Mouse (Mus musculus): ENCODE measurements around the gene Foxa1.
A peak's percentile ranks its signal among the peaks of the same experiment; 100 is the strongest.

Foxa1 gene

DNA sequence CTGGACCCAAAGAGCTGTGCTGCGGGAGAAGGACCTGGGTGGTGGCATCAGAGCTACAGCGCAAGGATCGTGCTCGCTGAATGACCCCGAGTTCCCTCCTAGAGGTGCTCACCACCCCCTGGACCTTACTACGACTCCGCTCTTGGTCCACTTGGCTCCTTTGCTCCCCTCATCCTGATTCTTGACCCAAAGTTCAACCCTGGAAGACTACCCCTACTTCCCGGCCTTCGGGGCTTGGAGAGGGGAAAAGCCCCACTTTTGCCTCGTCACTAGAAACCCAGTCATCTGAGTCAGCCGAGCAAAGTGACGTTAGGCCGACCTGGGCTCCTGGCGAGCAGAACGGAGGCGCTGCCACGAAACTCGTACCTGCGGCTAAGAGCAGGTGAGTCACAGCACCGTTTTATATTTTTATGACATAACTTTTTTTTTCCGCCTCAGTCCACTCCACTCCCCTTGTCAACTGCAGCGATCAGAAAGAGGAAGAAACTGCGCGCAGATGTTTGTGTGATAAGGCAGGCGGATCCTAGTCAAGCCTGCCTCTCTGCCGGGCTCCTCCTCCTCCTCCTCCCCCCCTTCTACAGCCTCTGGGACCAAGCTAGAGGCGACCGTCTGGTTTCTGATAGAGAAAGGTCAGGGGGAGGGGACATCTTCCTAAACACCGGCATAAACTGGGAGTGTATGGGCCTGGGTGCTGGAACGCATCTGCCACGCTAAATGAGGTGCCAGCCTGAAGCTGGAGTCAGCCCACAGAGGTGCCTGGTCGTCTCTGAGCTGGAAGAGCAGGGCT lies at the start of gene Foxa1:
Gene Foxa1, minus strand, starts transcription at position 502 of the 787 bp plus-strand sequence.
- DNase-seq (ENCODE audit: low spot score) = no peak

DNA sequence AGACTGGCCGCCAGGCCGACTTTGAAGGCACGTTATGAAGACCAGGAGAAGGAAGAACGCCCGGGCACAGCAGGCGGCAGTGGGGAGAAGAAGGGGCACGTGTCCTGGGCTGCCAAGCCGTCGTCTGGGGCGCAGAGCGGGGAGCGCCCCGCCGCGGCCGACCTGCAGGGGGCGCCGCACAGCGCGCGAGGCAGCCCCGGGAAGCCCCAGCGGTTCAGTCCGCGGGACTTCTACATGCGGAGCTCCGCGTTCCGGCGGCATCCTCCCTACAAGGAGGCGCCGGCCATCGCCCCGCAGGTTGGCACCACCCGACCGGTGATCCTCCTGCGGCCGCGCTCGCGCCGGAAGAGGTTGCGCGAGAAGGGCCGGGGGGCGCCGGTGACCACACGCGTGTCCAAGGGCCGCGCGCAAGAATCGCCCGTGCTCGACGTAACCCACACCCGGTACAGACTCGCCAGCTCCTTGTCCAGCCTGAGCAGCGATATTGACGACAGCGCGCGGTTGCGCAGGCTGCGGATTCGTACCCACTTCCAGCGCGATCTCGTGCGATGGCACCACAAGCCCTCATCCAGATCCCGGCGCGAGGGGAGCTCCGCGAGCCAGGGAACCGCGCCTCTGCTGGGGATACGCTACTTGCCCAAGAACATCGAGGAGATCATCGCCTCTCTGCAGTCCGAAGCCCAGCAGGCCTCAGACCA lies 29.4 kb upstream of the Foxa1 start:
- peak; percentile 62 for DNase-seq (ENCODE audit: low spot score)

DNA sequence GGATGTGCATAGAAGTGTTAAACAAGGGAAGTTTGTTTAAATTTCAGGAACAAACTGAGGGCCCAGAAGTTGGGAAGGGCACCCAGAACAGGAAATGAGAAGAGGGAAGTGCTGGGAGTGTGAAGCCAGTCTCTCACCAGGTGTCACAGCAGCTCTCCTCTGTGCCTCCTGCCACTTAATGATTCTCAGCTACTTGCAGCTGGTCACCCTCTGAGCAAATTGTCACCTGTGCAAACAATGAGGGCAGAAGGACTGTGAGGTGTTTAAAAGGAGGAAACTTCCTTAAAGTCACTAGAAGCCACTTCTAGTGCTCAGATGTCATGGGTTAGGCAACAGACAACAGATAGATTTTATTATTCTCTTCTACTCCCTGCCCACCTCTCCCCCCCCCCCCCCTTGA lies 25.7 kb upstream of the Foxa1 start:
- DNase-seq (ENCODE audit: low spot score) = no peak

DNA sequence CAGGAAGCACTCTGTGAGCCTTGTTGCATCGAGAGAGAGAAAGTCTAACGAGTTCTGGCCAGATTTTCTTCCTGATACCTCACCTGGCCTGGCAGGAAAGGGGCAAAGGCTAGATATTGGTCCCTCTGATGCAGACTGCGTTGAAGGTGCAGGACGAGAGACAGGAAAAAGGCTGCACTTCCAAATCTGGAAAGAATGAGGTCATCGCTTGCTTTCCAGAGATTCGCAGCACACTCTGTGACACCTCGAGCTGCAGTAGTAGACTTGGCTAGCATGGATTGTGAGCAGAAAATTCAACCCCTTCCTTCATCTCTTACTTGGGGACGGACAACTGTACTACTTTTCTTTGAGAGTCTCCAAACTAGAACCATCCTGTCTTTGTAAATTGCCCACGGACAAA lies 25.1 kb upstream of the Foxa1 start:
- DNase-seq (ENCODE audit: low spot score) = no peak

DNA sequence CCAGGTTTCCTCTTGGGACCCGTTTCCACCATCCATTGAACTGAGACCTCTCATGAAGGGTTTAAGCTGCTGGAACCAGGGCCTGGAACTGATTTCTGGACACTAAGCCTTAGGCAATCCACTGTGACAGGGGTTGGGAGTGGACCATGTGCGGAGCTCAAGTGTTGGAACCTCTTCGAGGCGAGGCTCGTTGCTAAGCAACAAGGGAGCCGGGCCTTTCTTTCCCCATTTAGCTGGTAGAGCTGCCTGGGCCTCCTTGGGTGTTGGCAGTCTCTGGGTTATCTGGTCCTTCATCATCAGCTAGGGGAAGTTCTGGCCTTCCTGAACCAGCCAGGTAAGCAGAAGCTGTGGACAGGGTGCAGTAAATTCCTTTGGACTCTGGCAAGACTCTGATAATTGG lies 17.2 kb upstream of the Foxa1 start, which contains the start of gene Ttc6:
Gene Ttc6, plus strand, starts transcription at position 205 of the 400 bp plus-strand sequence.
- no peak for DNase-seq (ENCODE audit: low spot score)

DNA sequence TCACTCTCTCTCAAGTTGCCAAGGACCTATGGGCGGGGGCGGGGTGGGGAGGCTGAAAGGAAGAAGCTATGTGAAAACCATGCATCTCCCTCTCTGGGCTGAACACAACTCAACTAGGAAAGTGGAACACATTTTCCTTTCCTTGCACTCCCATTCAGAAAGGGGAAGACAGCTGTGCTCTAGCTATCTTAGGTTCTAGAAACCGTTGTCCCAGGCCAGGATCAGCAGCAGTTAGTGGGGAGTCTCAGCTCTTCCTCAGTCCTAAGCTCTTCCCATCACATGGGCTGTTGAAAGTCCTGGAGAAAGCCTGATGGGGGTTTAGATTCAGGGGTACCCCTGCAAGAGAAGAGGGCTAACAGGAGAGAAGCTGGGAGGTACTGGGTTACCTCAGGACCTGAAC lies 7.4 kb upstream of the Foxa1 start:
- no peak for DNase-seq (ENCODE audit: low spot score)

DNA sequence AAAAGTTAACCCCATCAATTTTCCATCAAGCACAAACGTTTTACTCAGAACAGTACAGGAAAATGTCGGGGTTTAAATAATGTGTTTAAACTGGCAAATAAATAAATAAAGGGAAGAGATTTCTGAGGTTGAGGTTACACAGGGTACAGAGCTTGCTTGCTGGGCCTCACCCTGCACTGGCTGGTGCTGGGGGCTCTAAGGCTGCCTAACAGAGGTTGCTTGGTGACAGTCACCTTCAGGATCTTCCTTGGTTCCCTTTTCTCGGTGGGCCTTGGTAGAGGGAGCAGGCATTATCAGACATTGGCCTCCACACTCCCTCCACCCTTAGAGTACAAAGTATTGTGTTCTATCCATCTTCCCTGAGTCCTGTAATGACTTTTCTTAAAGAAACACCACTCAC lies 5.6 kb upstream of the Foxa1 start:
- no peak for DNase-seq (ENCODE audit: low spot score)

DNA sequence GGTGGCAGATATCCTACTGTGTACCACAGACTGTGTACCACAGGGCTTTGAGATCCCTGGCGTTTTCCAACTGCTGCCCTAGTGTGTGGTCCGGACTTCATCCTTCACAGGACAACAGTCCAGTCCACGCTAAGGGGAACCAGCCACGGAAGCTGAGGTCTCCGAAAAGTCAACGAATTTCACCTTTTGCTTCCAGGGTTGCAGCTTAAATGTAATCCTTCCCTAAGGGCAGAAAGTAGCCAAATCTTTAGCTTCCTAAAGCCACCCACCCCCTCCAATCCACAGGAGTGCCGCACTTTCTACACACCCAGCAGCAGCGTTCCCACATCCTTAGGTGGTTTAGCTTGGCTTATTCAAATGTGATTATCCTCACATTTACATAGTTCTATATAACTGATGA lies 4.2 kb upstream of the Foxa1 start:
- DNase-seq (ENCODE audit: low spot score) = no peak

DNA sequence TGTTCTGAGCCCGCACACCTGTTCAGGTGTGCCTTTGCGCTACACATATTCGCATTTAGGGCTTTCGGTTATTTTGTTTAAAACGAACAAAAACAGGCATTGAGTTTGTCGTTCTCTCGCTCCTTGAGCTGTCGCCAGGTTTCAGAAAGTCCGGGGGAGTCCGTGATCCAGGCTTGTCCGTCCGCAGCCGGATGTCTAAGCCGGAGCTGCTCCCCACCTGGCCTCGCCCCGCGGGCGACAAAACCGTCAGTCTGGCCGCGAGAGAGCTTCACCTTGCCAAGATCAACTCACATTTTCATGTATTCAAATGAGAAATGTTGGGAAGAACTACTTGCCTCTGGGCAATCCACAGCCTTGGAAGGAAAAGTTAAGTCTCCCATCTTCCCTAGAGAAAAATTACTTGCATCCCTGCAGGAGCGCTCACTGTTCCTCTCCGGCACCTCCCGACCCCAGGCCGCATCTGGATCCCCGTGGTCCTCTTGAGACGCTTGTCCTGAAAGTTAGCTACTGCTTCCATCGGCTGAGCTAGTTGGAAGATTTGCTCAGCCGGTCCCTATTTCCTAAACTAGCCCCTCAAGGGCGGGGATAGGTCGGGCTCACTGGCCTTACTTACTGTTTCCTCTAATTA lies 3.6 kb upstream of the Foxa1 start:
- no peak for DNase-seq (ENCODE audit: low spot score)

DNA sequence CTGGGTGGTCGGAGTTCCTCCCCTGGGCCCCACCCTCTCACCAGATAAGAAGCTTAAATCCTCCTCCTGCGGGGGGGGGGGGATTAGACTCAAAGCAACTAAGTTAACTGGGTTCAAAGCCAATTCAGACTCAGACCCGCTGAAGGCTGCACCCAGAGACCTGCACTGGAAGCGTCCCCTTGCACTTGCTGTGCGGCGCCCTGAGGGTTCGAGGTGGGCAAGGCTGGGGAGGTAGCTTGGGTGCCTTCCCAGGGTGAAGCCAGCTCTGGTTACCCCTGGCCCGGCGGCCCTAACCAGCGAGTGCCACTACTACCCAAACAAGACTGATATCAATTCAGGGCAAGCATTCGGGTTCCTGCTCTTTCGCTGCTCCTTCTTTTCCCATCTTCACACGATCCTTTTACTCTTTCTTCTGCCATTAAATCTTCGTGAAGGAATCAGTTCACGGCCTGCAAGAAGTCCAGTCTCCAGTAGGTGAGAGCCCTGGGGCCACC lies 3.0 kb upstream of the Foxa1 start:
- DNase-seq (ENCODE audit: low spot score) = no peak

DNA sequence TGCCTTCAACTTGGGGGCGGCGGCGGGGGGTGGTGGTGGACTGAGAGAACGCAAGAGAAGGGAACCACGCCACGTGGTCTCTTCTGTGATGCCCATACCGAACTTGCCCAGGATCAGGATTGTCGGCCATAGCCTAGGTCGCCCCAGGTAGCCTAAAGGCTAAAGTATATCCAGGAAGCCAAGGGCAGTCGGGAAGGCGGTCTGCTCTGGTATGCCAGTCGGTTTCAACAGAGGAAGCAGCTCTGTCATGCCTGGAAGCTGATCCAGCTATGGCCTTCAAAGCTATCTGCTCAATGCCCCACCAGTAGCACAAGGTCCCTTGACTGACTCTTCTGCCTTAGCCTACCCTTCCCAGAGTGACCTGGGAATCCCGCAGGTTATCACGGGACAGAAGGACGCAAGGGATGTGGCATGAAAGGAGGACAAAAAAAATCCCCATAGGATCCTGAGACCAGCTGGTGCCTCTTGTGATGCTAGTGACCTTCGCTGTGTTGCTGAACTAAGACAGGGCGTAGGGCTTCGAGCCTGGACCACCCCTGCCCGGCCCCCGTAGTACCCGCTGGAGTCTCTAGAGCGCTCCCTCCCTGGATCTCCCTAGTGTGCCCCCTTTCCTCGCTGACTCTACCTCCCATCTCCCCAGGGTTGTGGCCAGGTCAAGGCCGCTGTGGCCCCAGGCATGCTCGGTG lies 2.4 kb upstream of the Foxa1 start:
- DNase-seq (ENCODE audit: low spot score) = no peak

DNA sequence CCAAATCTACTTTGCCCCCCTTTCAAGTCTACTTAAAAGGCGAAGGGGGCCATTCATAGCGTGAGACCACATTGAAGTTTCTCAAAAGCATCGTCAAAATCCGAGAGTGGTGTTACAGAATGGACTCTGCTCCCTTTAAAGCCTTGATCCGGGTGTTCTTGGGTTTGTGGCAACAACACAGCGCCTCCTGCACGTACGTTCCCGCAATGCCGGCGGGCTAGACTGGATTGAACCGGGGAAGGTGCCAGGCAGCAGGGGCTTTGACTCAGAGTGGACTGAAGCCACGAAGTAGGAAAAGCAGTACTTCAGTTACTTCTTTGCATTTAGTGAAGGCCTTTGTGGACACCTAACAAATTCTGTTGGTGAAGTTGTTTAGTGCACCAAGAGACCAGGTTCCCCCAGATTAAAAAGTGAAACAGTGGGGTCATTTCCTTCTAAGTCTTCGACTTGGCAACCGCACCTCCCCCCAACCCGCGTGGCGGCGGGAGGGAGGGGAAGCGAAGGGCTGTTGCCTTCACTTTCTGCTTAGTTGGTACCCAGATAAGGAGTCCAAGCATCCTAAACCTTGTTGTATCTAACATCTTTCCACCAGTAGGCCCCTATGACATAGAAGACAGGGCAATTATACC lies 1.8 kb upstream of the Foxa1 start:
- no peak for DNase-seq (ENCODE audit: low spot score)

DNA sequence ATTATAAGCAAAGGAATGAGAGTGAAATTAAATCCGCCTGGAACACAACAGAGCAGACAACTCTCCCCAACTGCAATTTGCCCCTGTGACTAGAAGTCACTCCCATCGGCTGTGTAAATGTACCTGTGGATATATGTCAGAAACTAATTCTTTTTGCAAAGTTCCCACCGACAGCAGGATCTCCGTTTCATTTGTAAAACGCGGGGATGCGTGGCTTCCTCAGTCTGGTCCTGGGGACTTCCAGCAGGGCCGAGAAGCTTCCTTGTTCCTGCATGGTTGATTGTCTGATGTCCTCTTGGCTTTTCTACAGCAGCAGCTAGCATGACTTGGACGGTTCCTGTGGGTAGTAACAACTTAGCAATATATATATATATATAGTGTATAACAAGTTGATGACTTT lies 1.2 kb upstream of the Foxa1 start:
- DNase-seq (ENCODE audit: low spot score) = no peak

DNA sequence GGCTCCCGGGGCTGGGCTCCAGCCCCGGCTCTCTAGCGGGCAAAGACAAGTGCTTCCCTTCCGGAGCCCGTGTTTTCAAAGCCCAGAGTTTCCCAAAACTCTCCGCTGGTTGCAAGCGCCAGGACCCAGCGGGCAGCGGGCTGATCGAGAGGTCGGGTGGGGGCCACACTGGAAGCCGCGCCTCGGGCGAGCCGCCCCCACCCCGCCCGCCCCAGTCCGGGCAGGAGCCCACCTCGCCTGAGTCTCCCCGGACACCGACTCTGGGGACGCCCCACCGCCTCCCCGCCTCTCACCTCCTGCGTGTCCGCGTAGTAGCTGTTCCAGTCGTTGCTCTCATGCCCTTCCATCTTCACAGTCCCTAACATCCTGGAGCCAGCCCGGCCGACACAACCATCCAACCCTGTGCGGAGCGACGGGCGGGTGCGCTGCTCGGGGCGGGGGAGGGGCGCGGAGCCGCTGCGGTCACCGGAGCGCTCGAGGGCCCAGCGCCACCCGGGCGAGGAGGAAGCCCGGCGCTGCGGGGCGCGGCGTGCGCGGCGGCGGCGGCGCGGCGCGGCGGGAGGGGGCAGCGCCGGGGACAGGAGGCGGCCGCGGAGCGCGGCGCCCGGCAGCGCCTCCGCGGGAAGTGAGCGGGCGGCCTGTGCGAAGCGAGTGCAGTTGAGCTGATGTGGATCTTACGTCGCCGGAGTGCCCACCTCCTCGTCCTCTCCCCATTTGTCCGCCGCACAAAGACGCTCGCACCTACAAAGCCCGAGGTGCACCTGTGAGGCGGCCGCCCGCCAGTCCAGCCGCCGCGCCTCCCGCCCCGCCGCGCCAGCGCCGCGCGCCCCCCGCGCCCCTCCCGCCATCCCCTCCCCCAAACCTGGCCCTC lies 1.1 kb downstream of the Foxa1 start:
- peak; percentile 52 for DNase-seq (ENCODE audit: low spot score)

DNA sequence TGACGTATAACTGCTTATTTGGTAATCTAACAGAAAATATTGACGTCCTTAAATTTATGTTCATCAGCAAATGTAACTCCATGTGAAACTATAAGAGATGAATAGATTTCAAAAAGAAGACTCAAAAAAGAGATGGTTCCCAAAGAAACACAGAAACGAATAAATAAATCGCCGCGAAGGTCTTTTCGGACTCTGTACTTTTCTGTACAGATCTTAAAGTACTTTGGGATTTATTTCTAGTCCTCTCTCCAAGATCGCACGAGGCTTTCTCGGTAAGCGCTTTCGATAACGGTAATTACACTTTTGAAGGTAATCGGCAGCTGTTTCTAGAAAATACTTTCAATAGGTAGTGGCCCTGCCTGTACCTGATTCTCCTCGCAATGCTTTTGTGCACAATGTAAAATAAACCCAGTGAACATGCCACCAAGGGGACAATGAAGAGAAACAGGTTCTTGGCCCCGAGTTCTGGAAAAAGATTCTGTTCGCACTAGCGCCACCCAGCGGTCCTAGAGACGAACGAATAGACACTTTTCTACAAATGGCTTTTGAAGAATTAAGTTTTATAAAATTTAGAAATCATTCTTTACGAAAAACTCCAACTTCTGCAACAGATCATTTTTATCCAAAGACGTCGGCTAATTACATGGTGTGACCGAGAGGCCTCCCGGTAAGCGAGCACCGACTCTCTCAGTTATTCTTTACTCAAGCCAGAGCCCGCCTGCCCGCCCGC lies 1.9 kb downstream of the Foxa1 start:
- peak; percentile 69 for DNase-seq (ENCODE audit: low spot score)

DNA sequence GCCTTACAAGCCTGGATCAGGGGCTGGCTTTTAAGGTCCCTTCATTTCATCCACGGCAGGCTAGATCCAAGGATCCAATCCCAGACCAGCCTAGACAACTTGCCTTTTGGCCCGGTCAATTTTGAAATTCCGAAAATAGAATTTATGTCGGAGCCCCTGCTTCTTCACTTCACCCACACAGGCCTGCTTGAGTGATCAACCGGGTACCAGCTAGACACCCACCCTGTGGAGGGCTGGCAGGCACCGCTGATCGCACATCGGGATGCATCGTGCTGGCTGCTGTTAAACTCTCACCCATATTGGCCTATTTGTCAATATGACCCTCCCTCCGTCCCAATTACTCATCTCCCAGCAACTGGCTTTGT lies 3.1 kb downstream of the Foxa1 start:
- no peak for DNase-seq (ENCODE audit: low spot score)

DNA sequence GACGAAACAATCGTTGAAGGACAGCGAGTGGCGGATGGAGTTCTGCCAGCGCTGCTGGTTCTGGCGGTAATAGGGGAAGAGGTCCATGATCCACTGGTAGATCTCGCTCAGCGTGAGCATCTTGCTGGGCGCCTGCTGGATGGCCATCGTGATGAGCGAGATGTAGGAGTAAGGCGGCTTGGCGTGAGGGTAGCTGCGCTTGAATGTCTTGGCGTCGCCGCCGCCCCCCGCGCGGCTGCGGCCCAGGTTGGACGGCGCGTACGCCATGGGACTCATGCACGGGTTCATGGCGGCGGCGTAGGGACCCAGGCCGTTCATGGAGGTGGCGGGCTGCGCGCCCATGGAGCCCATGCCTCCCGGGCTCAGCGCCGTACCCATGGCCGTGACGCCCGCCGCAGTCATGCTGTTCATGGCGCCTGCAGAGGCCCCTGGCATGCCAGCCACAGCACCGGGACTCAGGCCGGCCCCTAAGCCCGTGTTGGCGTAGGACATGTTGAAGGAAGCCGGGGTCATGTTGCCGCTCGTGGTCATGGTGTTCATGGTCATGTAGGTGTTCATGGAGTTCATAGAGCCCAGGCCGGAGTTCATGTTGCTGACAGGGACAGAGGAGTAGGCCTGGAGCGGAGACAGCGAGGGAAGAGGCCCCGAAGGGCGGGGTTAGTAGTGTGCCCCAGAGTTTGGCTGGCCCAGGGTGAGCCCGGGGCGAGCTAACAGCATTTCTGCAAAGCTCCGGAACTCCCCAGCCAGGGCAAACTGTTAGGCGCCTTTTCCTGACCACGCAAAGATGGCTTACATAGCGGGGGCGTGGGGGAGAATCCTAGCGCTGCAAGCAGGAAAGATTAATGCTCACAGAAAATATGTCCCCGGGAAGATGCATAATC lies 3.7 kb downstream of the Foxa1 start:
- no peak for DNase-seq (ENCODE audit: low spot score)

DNA sequence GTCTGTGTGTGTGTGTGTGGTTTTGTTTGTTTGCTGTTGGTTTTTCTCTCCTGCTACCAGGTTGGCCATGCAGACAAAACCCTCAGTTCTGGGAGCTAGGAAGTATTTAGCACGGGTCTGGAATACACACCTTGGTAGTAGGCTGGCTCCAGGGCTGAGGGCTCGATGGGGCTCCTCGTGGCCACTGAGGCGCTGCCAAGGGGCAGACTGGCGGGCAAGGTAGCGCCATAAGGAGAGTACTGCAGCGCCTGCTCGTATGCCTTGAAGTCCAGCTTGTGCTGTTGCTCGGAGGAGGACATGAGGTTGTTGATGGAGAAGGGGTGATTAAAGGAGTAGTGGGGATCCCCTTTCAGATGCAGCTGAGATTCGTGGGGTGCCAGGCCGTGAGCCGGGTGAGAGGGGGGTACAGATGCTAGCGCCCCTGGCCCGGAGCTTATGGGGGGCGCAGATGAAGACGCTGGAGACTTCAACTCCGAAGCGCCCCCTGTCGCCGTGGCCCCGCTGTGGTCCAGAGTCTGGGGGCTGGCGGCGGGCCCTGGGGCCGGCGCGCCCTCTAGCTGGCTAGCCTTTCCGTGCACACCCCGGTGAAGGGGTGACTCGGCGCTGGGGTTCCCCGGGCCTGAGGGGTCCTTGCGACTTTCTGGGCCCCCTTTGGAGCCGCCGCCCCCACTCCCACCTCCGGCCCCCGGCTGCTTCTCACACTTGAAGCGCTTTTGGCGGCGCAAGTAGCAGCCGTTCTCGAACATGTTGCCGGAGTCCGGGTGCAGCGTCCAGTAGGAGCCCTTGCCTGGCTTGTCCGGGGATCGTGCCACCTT lies 4.6 kb downstream of the Foxa1 start:
- DNase-seq (ENCODE audit: low spot score) = peak; percentile 54
